ENCODE assay signal across 8 mouse cellular contexts in the genomic region with DNA sequence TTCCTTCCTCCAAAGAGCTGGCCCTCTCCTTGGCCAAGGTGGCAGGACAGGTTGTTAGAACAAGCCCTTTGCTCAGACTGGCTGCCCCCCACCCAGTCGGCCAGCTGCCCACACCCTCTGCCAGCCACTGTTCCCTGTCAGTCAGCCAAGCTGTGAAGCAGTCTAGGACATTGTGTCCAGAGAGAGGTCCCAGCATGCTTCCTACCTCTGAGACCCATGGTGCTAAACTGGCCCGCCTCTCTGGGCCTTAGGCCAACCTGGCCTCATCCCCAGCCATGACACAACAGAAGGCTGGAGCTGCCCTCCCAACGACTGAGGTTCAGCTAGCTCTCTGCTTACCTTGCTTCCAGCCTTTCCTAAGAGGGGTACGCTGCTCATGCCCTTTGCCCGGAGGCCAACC. TPM values are rescaled to one million over a fixed set of nuclear protein-coding genes. Genes with fewer than 3 reads are reported as not detected.
DNase-seq lines count a peak whose midpoint lies in the region; ATAC-seq and TF ChIP-seq lines count a peak whose summit lies in the region.

No protein-coding gene starts in this region.

- TF ChIP-seq CTCF in cerebellum, adult 2 months (IDR thresholded peaks at IDR 0.05; ENCODE audit: borderline replicate concordance, insufficient read depth, low read depth, low read length) = no peak
- TF ChIP-seq CTCF in lung, adult 2 months (IDR thresholded peaks at IDR 0.05; ENCODE audit: insufficient read depth, low read length) = no peak

- no peak overlapping the region for H3K27ac ChIP-seq in limb, embryonic 14.5 days (replicated peaks; ENCODE audit: low read depth, low read length)
- H3K27ac ChIP-seq in limb, embryonic 10.5 days = no peak overlapping the region
- peak overlapping the region; percentile 92 for H3K27ac ChIP-seq in cerebellum, adult 2 months (ENCODE audit: insufficient read depth, low read length)

- WGBS in limb, embryonic 14.5 days = 77% methylated on average over 5 of the region's 5 CpGs
- WGBS in limb, embryonic 10.5 days = 73% methylated on average over 5 of the region's 5 CpGs
- WGBS in cerebellum, adult 2 months = 3% methylated on average over 5 of the region's 5 CpGs
- WGBS in lung, adult 2 months = 29% methylated on average over 5 of the region's 5 CpGs

- H3K9ac ChIP-seq in limb, embryonic 14.5 days (ENCODE audit: low read depth, low read length, severe bottlenecking) = no peak overlapping the region

- H3K36me3 ChIP-seq in limb, embryonic 14.5 days (ENCODE audit: control insufficient read depth, insufficient read depth, low read length) = no peaks in the 10 kb centered on the region
- 0 out of 2 replicates have a peak, but pooled peaks cover 2% of the 10 kb centered on the region for H3K36me3 ChIP-seq in limb, embryonic 10.5 days

- H3K27me3 ChIP-seq in limb, embryonic 14.5 days (ENCODE audit: control insufficient read depth, insufficient read depth, low read length) = no peaks in the 10 kb centered on the region
- H3K27me3 ChIP-seq in limb, embryonic 10.5 days (ENCODE audit: low read depth, poor library complexity, severe bottlenecking) = peaks cover 32% of the 10 kb centered on the region
- H3K27me3 ChIP-seq in cerebellum, adult 2 months (ENCODE audit: control insufficient read depth, insufficient read depth, low read length) = no peaks in the 10 kb centered on the region

- no peak for ATAC-seq in limb, embryonic 14.5 days (ENCODE audit: low FRiP score, low read depth)

- no peak overlapping the region for H3K4me2 ChIP-seq in limb, embryonic 14.5 days (replicated peaks; ENCODE audit: low read depth, low read length, severe bottlenecking)

- no peak for TF ChIP-seq POLR2A in limb, embryonic 14.5 days (IDR thresholded peaks at IDR 0.05; ENCODE audit: borderline replicate concordance, extremely low read depth, insufficient read depth, insufficient read length)
- peak; percentile 63; the same call in 1 of the 2 replicates for TF ChIP-seq POLR2A in cerebellum, adult 2 months (IDR thresholded peaks at IDR 0.05; ENCODE audit: borderline replicate concordance, insufficient read depth, low read length)
- TF ChIP-seq POLR2A in lung, adult 2 months (IDR thresholded peaks at IDR 0.05; ENCODE audit: borderline replicate concordance, extremely low read depth, low read depth, low read length) = peak; percentile 56; the same call in 1 of the 2 replicates

- DNase-seq in limb, embryonic 14.5 days (ENCODE audit: low spot score) = peak; percentile 18
- no peak for DNase-seq in limb, embryonic 10.5 days (ENCODE audit: low spot score)
- DNase-seq in cerebellum, adult 2 months = peak; percentile 97 to 98
- DNase-seq in gastrocnemius, postnatal 10 days = peak; percentile 79
- peak; percentile 92 to 98 for DNase-seq in kidney, postnatal 25 days
- DNase-seq in lung, adult 2 months = peak; percentile 82
- peak; percentile 74 to 79 for DNase-seq in right cerebral cortex, postnatal 36 days (ENCODE audit: low spot score in 2 of 2)
- DNase-seq in thymus, postnatal 14 days = no peak

- peaks cover 20% of the 10 kb centered on the region for H3K4me1 ChIP-seq in limb, embryonic 14.5 days (ENCODE audit: control insufficient read depth, insufficient read depth, low read length)
- H3K4me1 ChIP-seq in limb, embryonic 10.5 days = peaks cover 29% of the 10 kb centered on the region
- peaks cover 47% of the 10 kb centered on the region for H3K4me1 ChIP-seq in cerebellum, adult 2 months (ENCODE audit: control insufficient read depth, insufficient read depth, low read length)
- H3K4me1 ChIP-seq in lung, adult 2 months (ENCODE audit: control insufficient read depth, insufficient read depth, low read length) = peaks cover 8% of the 10 kb centered on the region

- no peak overlapping the region for H3K4me3 ChIP-seq in limb, embryonic 14.5 days (replicated peaks; ENCODE audit: low read length)
- H3K4me3 ChIP-seq in limb, embryonic 10.5 days = no peak overlapping the region
- no peak overlapping the region for H3K4me3 ChIP-seq in cerebellum, adult 2 months (replicated peaks; ENCODE audit: insufficient read depth, low read depth, low read length)
- H3K4me3 ChIP-seq in lung, adult 2 months (replicated peaks; ENCODE audit: extremely low read depth, low read depth, low read length) = no peak overlapping the region

- H3K9me3 ChIP-seq in limb, embryonic 14.5 days (ENCODE audit: control insufficient read depth, low read length) = no peaks in the 10 kb centered on the region
- no peaks in the 10 kb centered on the region for H3K9me3 ChIP-seq in limb, embryonic 10.5 days (replicated peaks)

RNA-seq across cellular contexts. Expression of gene Tob2, which starts 19.0 kb away (rescaled TPM):
- 23.7 and 28.1 TPM in 2 replicates for polyA plus RNA-seq in limb, embryonic 14.5 days (2012; rRNA removed)
- 23.4 and 24.7 TPM in 2 replicates for polyA plus RNA-seq in limb, embryonic 14.5 days (2014; fragmentation: Nextera tagmentation; extraction: Ambion mirVana)
- 18.3 and 19.8 TPM in 2 replicates for polyA plus RNA-seq in limb, embryonic 10.5 days (2016; fragmentation: Nextera tagmentation; extraction: Ambion mirVana)
- 36.9 and 51.5 TPM in 2 replicates for polyA plus RNA-seq in cerebellum, adult 2 months (2012; rRNA removed)
- total RNA-seq in gastrocnemius, postnatal 10 days (2021) = 10 to 100 TPM; 38.1 to 80.4 TPM
- polyA plus RNA-seq in lung, adult 2 months (2012; rRNA removed) = 35.8 and 39.0 TPM in 2 replicates

RNA-seq across cellular contexts. Expression of gene Phf5a, which starts 32.1 kb away (rescaled TPM):
- 91.7 and 96.8 TPM in 2 replicates for polyA plus RNA-seq in limb, embryonic 14.5 days (2012; rRNA removed)
- polyA plus RNA-seq in limb, embryonic 14.5 days (2014; fragmentation: Nextera tagmentation; extraction: Ambion mirVana) = 159 and 163 TPM in 2 replicates
- 256 and 300 TPM in 2 replicates for polyA plus RNA-seq in limb, embryonic 10.5 days (2016; fragmentation: Nextera tagmentation; extraction: Ambion mirVana)
- polyA plus RNA-seq in cerebellum, adult 2 months (2012; rRNA removed) = 62.4 and 67.3 TPM in 2 replicates
- total RNA-seq in gastrocnemius, postnatal 10 days (2021) = 10 to 100 TPM; 37.4 to 39.6 TPM
- polyA plus RNA-seq in lung, adult 2 months (2012; rRNA removed) = 23.6 and 34.4 TPM in 2 replicates

RNA-seq across cellular contexts. Expression of gene Aco2, which starts 32.5 kb away (rescaled TPM):
- 158 and 183 TPM in 2 replicates for polyA plus RNA-seq in limb, embryonic 14.5 days (2012; rRNA removed)
- polyA plus RNA-seq in limb, embryonic 14.5 days (2014; fragmentation: Nextera tagmentation; extraction: Ambion mirVana) = 127 and 134 TPM in 2 replicates
- 170 and 172 TPM in 2 replicates for polyA plus RNA-seq in limb, embryonic 10.5 days (2016; fragmentation: Nextera tagmentation; extraction: Ambion mirVana)
- 621 and 638 TPM in 2 replicates for polyA plus RNA-seq in cerebellum, adult 2 months (2012; rRNA removed)
- total RNA-seq in gastrocnemius, postnatal 10 days (2021) = 100 to 1,000 TPM; 789 to 874 TPM
- polyA plus RNA-seq in lung, adult 2 months (2012; rRNA removed) = 147 and 242 TPM in 2 replicates

RNA-seq across cellular contexts. Expression of gene Tef, which starts 37.4 kb away (rescaled TPM):
- polyA plus RNA-seq in limb, embryonic 14.5 days (2012; rRNA removed) = 45.7 and 49.2 TPM in 2 replicates
- 25.5 and 29.3 TPM in 2 replicates for polyA plus RNA-seq in limb, embryonic 14.5 days (2014; fragmentation: Nextera tagmentation; extraction: Ambion mirVana)
- polyA plus RNA-seq in limb, embryonic 10.5 days (2016; fragmentation: Nextera tagmentation; extraction: Ambion mirVana) = 13.4 and 16.5 TPM in 2 replicates
- polyA plus RNA-seq in cerebellum, adult 2 months (2012; rRNA removed) = 279 and 288 TPM in 2 replicates
- 100 to 1,000 TPM; 127 to 130 TPM for total RNA-seq in gastrocnemius, postnatal 10 days (2021)
- polyA plus RNA-seq in lung, adult 2 months (2012; rRNA removed) = 95.4 and 99.7 TPM in 2 replicates

Comparison
In these comparisons a context has a peak if more than half of its experiments do, and no peak if none do; other contexts are left out.
1. DNase-seq: peak in limb, embryonic 14.5 days (single experiment), cerebellum, adult 2 months (2 of 2), gastrocnemius, postnatal 10 days (single experiment), kidney, postnatal 25 days (2 of 2), lung, adult 2 months (single experiment) and right cerebral cortex, postnatal 36 days (2 of 2); none in limb, embryonic 10.5 days (single experiment) and thymus, postnatal 14 days (single experiment).